Mouse (Mus musculus) spleen, adult 2 months (tissue): ENCODE measurements around the gene Hapln1.

Experiments used
- CTCF ChIP-seq: fragments of 200-500 bp; IDR thresholded peaks from 2 replicates; pipeline ENCODE4 v1.5.1; 2011; ENCODE audit warnings: mild to moderate bottlenecking, inconsistent platforms; ENCODE audit not compliant: insufficient read depth, insufficient read length, insufficient replicate concordance; ENCODE audit errors: extremely low read depth
- POLR2A ChIP-seq: fragments of 200-500 bp; IDR thresholded peaks from 2 replicates; pipeline ENCODE4 v1.6.1; 2011; ENCODE audit warnings: low read depth, low read length, inconsistent platforms

DNA sequence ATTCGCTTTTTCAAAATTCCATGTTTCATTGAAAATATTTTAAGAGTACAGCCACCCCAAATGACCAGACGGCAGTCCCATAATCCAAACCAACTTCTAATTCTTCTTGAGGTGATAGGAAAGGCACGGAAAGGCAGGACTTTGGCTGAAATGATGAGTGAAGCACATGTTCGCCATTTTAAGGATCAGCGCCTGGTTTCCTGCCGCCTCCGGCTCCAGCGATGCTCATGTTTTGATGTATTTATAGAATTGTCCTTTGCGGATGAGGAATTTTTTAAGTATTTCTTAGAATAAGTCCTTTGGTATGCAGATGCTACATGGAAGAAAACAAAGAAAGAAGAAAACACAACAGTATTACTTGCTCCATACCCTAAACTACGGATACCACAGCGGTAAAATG is 117.5 kb downstream of the Hapln1 start:
- no peak for TF ChIP-seq CTCF
- no peak for TF ChIP-seq POLR2A
